Mouse (Mus musculus) erythroblast, embryonic 14.5 days (primary cell): ENCODE measurements around the gene Gm10720.
"Not testable (repeated sequence)": the region's sequence is repeated elsewhere in the genome, so short reads cannot be mapped to it uniquely, and the experiment has no call there.

Source experiments
- GATA1 ChIP-seq: IDR thresholded peaks from 2 replicates; pipeline ENCODE4 v1.6.1; 2012; ENCODE audit warnings: low read length, inconsistent platforms, mixed read lengths
- TAL1 ChIP-seq: IDR thresholded peaks from 3 replicates; pipeline ENCODE4 v1.6.1; 2012; ENCODE audit warnings: low read length, inconsistent platforms, mixed read lengths

GRCm38 (mm10) chr9:3029276-3030000 is 14.0 kb downstream of the Gm10720 start:
- TF ChIP-seq TAL1, GATA1: not testable (repeated sequence)
